Mouse (Mus musculus): ENCODE measurements around the gene Gm21876. TPM values are rescaled to one million over a fixed set of nuclear protein-coding genes. Genes with fewer than 3 reads are reported as not detected.
"Not testable (repeated sequence)": the region's sequence is repeated elsewhere in the genome, so short reads cannot be mapped to it uniquely, and the experiment has no call there.

The Gm21876 gene
- not detected in 2 replicates for polyA plus RNA-seq (2012; ENCODE audit: insufficient read depth, insufficient read length, low replicate concordance, missing spikeins)

- no peak for TF ChIP-seq POLR2A (IDR thresholded peaks at IDR 0.05; ENCODE audit: insufficient read depth, low read depth, low read length)
These were observed at the start of gene Gm21876 for GRCm38 (mm10) chrX:21175553-21175952. Gene Gm21876 (minus strand): TSS chrX:21175653.

DNA sequence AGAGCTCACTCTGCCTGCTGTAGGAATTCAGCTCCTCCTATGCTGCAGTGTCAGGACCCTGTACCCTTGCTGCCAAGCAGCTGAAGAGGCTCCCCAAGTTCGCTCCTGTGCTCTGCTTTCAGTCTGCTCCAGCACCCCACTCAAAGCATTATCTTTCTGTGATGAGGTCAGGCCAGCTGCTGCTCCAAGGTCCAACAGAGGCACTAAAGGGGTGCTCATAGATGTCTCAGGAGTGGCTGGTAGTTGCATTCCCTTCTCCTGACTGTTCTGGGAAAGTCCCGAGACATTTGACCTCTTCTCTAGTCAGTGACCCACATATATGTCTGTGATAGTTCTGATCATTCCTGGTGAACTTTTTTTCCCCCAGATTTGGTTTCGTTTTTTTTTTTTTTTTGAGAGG is 45.0 kb upstream of the Gm21876 start:
- 63% methylated on average over 3 of the region's 3 CpGs for WGBS
- H3K27ac ChIP-seq (ENCODE audit: insufficient read depth, low read depth, low read length): no peak overlapping the region
- H3K4me3 ChIP-seq (ENCODE audit: insufficient read depth, low read depth, low read length): no peak overlapping the region
- no peaks in the 10 kb centered on the region for H3K4me1 ChIP-seq (ENCODE audit: control insufficient read depth, insufficient read depth, low read length)
- no peak for TF ChIP-seq POLR2A (IDR thresholded peaks at IDR 0.05; ENCODE audit: insufficient read depth, low read depth, low read length)
- no peak for TF ChIP-seq CTCF (IDR thresholded peaks at IDR 0.05; ENCODE audit: insufficient read depth, low read depth, low read length)

More at GRCm38 (mm10) chrX:21175553-21175952, at the start of gene Gm21876:
- H3K4me3 ChIP-seq (ENCODE audit: insufficient read depth, low read depth, low read length): no peak within 1 kb of the TSS
- H3K4me1 ChIP-seq (ENCODE audit: control insufficient read depth, insufficient read depth, low read length): no peaks in the 10 kb centered on the region
- 74% methylated on average over 3 of the region's 3 CpGs for WGBS
- H3K27ac ChIP-seq (ENCODE audit: insufficient read depth, low read depth, low read length): no peak within 1 kb of the TSS

DNA sequence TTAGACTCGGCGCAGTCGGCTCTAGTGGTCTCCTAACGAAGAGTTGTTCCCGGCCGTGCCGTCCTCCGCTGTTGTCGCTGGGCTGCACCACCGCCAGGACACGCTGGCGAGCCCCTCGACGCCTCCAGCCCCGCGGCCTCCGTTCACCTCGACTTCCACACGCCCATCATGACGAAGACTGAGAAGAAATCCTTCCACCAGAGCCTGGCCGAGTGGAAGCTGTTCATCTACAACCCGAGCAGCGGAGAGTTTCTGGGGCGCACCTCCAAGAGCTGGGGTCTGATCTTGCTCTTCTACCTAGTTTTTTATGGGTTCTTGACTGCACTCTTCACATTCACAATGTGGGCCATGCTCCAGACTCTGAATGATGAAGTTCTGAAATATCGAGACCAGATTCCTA is 28.8 kb downstream of the Gm21876 start:
- not testable (repeated sequence) for H3K27ac ChIP-seq (ENCODE audit: insufficient read depth, low read depth, low read length); H3K4me1 ChIP-seq (ENCODE audit: control insufficient read depth, insufficient read depth, low read length); H3K4me3 ChIP-seq (ENCODE audit: insufficient read depth, low read depth, low read length)
- WGBS: 92% methylated on average over 25 of the region's 25 CpGs

Other genes with a start within 250 kb of the Gm21876 start
- gene Cfp, start 244.1 kb downstream of the Gm21876 start, polyA plus RNA-seq (2012; ENCODE audit: insufficient read depth, insufficient read length, low replicate concordance, missing spikeins): not detected in 2 replicates
- gene Elk1, start 225.0 kb downstream of the Gm21876 start, polyA plus RNA-seq (2012; ENCODE audit: insufficient read depth, insufficient read length, low replicate concordance, missing spikeins): not detected in 2 replicates
- not detected in 2 replicates for gene Uxt, start 213.6 kb downstream of the Gm21876 start, polyA plus RNA-seq (2012; ENCODE audit: insufficient read depth, insufficient read length, low replicate concordance, missing spikeins)
- not detected in 2 replicates for gene Zfp182, start 113.3 kb downstream of the Gm21876 start, polyA plus RNA-seq (2012; ENCODE audit: insufficient read depth, insufficient read length, low replicate concordance, missing spikeins)
- not detected in 2 replicates for gene Spaca5, start 107.2 kb downstream of the Gm21876 start, polyA plus RNA-seq (2012; ENCODE audit: insufficient read depth, insufficient read length, low replicate concordance, missing spikeins)
- not detected in 2 replicates for gene Zfp300, start 86.1 kb downstream of the Gm21876 start, polyA plus RNA-seq (2012; ENCODE audit: insufficient read depth, insufficient read length, low replicate concordance, missing spikeins)
- not detected in 2 replicates for gene Ssxa1, start 59.8 kb downstream of the Gm21876 start, polyA plus RNA-seq (2012; ENCODE audit: insufficient read depth, insufficient read length, low replicate concordance, missing spikeins)

Data from olfactory bulb, adult 2 months (tissue).